Mouse (Mus musculus) hindbrain, embryonic 11.5 days (tissue): ENCODE data around the gene Cox15. TPM values are rescaled to one million over a fixed set of nuclear protein-coding genes. Genes with fewer than 3 reads are reported as not detected.

Experiments used
- ATAC-seq: fragments of 200-750 bp; cut with Nextera tagmentation; 2 replicates; pipeline ENCODE4 v1.8.0; 2017; ENCODE audit warnings: mild to moderate bottlenecking, moderate TSS enrichment, moderate library complexity; ENCODE audit not compliant: low FRiP score
- DNase-seq: peaks from one replicate; pipeline ENCODE4 v3.0.0-alpha.2; 2015; ENCODE audit warnings: low spot score
- H3K27ac ChIP-seq: fragments of 300-500 bp; sonication (generic); 2 replicates; pipeline ENCODE4 v1.5.1; 2014; ENCODE audit warnings: mild to moderate bottlenecking, low read depth, low read length
- H3K27me3 ChIP-seq: fragments of 300-500 bp; sonication (generic); 2 replicates; pipeline ENCODE4 v1.6.1; 2014; ENCODE audit warnings: mild to moderate bottlenecking, low read length, moderate library complexity, mixed read lengths; ENCODE audit not compliant: control insufficient read depth, insufficient read depth
- H3K36me3 ChIP-seq: fragments of 300-500 bp; sonication (generic); 2 replicates; pipeline ENCODE4 v1.6.1; 2014; ENCODE audit warnings: mild to moderate bottlenecking, low read length, moderate library complexity, mixed read lengths; ENCODE audit not compliant: control insufficient read depth, insufficient read depth
- H3K4me1 ChIP-seq: fragments of 300-500 bp; sonication (generic); replicated peaks from 2 replicates; pipeline ENCODE4 v1.6.1; 2014; ENCODE audit warnings: low read length, mixed read lengths; ENCODE audit not compliant: control insufficient read depth, insufficient read depth
- H3K4me2 ChIP-seq: fragments of 300-500 bp; sonication (generic); replicated peaks from 2 replicates; pipeline ENCODE4 v1.6.1; 2014; ENCODE audit warnings: mild to moderate bottlenecking, low read depth, low read length
- H3K4me3 ChIP-seq: fragments of 300-500 bp; sonication (generic); 2 replicates; pipeline ENCODE4 v1.5.1; 2014; ENCODE audit warnings: low read depth, low read length
- H3K9ac ChIP-seq: fragments of 300-500 bp; sonication (generic); 2 replicates; pipeline ENCODE4 v1.6.1; 2014; ENCODE audit warnings: low read depth, low read length
- H3K9me3 ChIP-seq: fragments of 300-500 bp; sonication (generic); 2 replicates; pipeline ENCODE4 v1.6.1; 2016; ENCODE audit warnings: low read length; ENCODE audit not compliant: control insufficient read depth
- WGBS: fragments of 180-500 bp; shearing (Covaris S2); extraction: QIAGEN DNeasy Blood & Tissue Kit; methylation state at CpG from one replicate; pipeline ENCODE4 v1.1.7; 2014; 5-methylcytosine and 5-hydroxymethylcytosine counted together
- polyA plus RNA-seq: library from polyadenylated mRNA; unstranded; fragments of >200 nt; fragmentation: Nextera tagmentation; extraction: Ambion mirVana; gene quantifications from 2 replicates; pipeline ENCODE4 v1.2.1, GENCODE M21; 2014

Cox15 gene
- polyA plus RNA-seq, 1 experiment from 2014 or later, result 12.9 TPM

DNA sequence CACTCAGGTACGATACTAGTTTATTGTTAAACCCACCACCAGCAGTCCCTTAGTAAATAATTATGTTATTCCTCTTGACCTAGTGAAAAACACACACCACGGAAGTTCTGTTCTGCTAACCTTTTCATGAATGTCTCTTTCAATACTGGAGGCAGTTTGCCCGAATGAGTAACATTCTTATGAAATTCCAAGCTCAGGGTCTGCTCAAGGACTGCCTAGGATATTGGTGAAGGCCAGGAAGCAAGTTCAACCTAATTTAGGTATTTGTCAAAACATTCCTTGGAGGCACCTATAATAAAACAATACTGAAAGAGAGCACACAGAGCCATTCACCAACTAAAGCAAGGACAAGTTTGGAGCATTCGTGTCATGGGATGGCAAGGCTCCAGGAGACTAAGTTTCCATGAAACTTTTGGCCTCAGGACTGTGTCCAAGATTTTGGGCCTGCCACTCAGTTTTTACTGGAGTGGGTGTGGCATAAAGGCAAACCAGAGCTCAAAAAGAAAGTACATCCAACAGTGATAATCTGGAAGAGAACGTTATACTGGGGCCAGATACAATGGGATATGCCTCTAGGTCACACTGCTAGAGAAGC is 16.7 kb upstream of the Cox15 start:
- Histone ChIP-seq H3K4me1 (no peaks in the 10 kb centered on the region), H3K9ac (no peak overlapping the region), H3K27me3 (no peaks in the 10 kb centered on the region), H3K4me3 (no peak overlapping the region), H3K36me3 (no peaks in the 10 kb centered on the region), H3K9me3 (no peaks in the 10 kb centered on the region), H3K4me2 (no peak overlapping the region), H3K27ac (no peak overlapping the region)
- WGBS, result 86% methylated on average over 5 of the region's 5 CpGs
- DNase-seq, result no peak
- no peak for ATAC-seq

- Histone ChIP-seq H3K9me3 (no peaks in the 10 kb centered on the region), H3K4me3 (no peak overlapping the region), H3K27me3 (no peaks in the 10 kb centered on the region), H3K4me1 (no peaks in the 10 kb centered on the region), H3K36me3 (no peaks in the 10 kb centered on the region), H3K9ac (no peak overlapping the region), H3K27ac (no peak overlapping the region), H3K4me2 (no peak overlapping the region)
- DNase-seq (no peak), ATAC-seq (no peak)
- WGBS, result 56% methylated on average over 9 of the region's 9 CpGs
Measured at GRCm38 (mm10) chr19:43767549-43768322, 14.9 kb upstream of the Cox15 start.

GRCm38 (mm10) chr19:43766451-43766850 is 13.7 kb upstream of the Cox15 start:
- DNase-seq (no peak), ATAC-seq (no peak)
- Histone ChIP-seq H3K9me3 (no peaks in the 10 kb centered on the region), H3K4me3 (no peak overlapping the region), H3K36me3 (no peaks in the 10 kb centered on the region), H3K27me3 (no peaks in the 10 kb centered on the region), H3K27ac (no peak overlapping the region), H3K4me1 (no peaks in the 10 kb centered on the region), H3K4me2 (no peak overlapping the region), H3K9ac (no peak overlapping the region)
- 87% methylated on average over 5 of the region's 5 CpGs for WGBS

- Histone ChIP-seq H3K4me2 (no peak overlapping the region), H3K9me3 (no peaks in the 10 kb centered on the region), H3K4me3 (no peak overlapping the region), H3K4me1 (no peaks in the 10 kb centered on the region), H3K36me3 (no peaks in the 10 kb centered on the region), H3K27ac (no peak overlapping the region), H3K9ac (no peak overlapping the region), H3K27me3 (no peaks in the 10 kb centered on the region)
- 79% methylated on average over 2 of the region's 2 CpGs for WGBS
- no peak for ATAC-seq
- no peak for DNase-seq
Measured at GRCm38 (mm10) chr19:43762410-43762809, 9.6 kb upstream of the Cox15 start.

GRCm38 (mm10) chr19:43761543-43762256 is 8.9 kb upstream of the Cox15 start:
- no peak for ATAC-seq
- no peak for DNase-seq
- Histone ChIP-seq H3K4me2 (no peak overlapping the region), H3K27me3 (no peaks in the 10 kb centered on the region), H3K27ac (no peak overlapping the region), H3K9ac (no peak overlapping the region), H3K9me3 (no peaks in the 10 kb centered on the region), H3K4me3 (no peak overlapping the region), H3K4me1 (no peaks in the 10 kb centered on the region), H3K36me3 (no peaks in the 10 kb centered on the region)

DNA sequence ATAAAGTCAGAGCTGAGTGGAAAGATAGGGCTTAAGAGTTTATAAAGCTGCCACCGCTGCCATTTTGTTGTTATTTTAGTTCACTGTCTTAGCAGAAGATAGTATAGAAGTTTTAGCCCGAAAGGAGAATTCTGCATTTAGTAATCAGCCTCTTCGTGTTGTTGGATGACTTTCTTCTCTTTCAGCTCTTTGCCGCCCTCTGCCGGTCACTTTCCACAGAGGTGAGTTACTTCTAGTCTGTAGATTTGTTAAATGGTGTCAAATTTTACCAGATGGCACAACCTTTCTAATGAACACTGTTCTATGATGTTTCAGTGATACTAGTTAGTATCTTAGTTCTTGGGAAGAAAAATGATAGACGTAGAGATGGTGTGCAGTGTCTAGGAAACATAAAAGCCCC is 7.7 kb upstream of the Cox15 start:
- 24% methylated on average over 6 of the region's 6 CpGs for WGBS
- Histone ChIP-seq H3K9me3 (no peaks in the 10 kb centered on the region), H3K9ac (no peak overlapping the region), H3K36me3 (no peaks in the 10 kb centered on the region), H3K4me3 (no peak overlapping the region), H3K27ac (no peak overlapping the region), H3K4me1 (no peaks in the 10 kb centered on the region), H3K4me2 (no peak overlapping the region), H3K27me3 (no peaks in the 10 kb centered on the region)
- DNase-seq, result peak; percentile 89
- ATAC-seq, result no peak

GRCm38 (mm10) chr19:43754872-43755271 is 2.1 kb upstream of the Cox15 start:
- WGBS, result 75% methylated on average over 2 of the region's 2 CpGs
- ATAC-seq (no peak), DNase-seq (no peak)

DNA sequence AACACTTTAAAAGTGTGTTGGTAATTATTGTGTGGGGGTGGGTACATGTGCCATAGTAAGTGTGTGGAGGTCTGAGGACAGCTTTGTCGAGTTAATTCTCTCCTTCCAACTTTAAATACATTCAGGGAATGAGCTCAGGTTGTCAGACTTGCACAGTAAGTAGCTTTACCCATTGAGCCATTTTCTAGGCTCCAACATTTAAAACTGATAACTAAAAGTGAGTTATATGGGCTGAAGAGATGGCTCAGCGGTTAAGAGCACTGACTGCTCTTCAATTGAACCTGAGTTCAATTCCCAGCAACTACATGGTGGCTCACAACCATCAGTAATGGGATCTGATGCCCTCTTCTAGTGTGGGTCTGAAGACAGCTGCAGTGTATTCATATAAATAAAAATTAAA is 1.4 kb upstream of the Cox15 start:
- Histone ChIP-seq H3K27ac (no peak overlapping the region), H3K4me1 (no peaks in the 10 kb centered on the region), H3K4me3 (no peak overlapping the region), H3K36me3 (no peaks in the 10 kb centered on the region), H3K4me2 (no peak overlapping the region), H3K9ac (no peak overlapping the region), H3K27me3 (no peaks in the 10 kb centered on the region), H3K9me3 (no peaks in the 10 kb centered on the region)
- ATAC-seq (no peak), DNase-seq (no peak)
- WGBS, result 77% methylated on average over 2 of the region's 2 CpGs

More at GRCm38 (mm10) chr19:43754872-43755271, 2.1 kb upstream of the Cox15 start:
- H3K4me2 ChIP-seq, result no peak overlapping the region
- no peaks in the 10 kb centered on the region for H3K4me1 ChIP-seq
- H3K4me3 ChIP-seq, result no peak overlapping the region
- H3K36me3 ChIP-seq, result no peaks in the 10 kb centered on the region
- H3K27ac ChIP-seq, result no peak overlapping the region
- H3K9ac ChIP-seq, result no peak overlapping the region
- no peaks in the 10 kb centered on the region for H3K27me3 ChIP-seq
- H3K9me3 ChIP-seq, result no peaks in the 10 kb centered on the region
